Mouse (Mus musculus) forebrain, embryonic 13.5 days (tissue): ENCODE measurements at regions not wholly inside any gene's neighbourhood (a gene's known extent, or its start where the extent isn't known, plus 50 kb on each side); places are given as distances from the start of the nearest gene placed in this dataset.

Experiments
- ATAC-seq: fragments of 200-750 bp; cut with Nextera tagmentation; 2 replicates; pipeline ENCODE4 v1.8.0; 2017
- H3K27ac ChIP-seq: fragments of 300-500 bp; sonication (generic); 2 replicates; pipeline ENCODE4 v1.5.1; 2015; ENCODE audit warnings: inconsistent platforms, mild to moderate bottlenecking, moderate library complexity
- H3K27me3 ChIP-seq: fragments of 300-500 bp; sonication (generic); 2 replicates; pipeline ENCODE4 v1.6.1; 2015; ENCODE audit warnings: mild to moderate bottlenecking, inconsistent platforms
- H3K36me3 ChIP-seq: fragments of 300-500 bp; sonication (generic); 2 replicates; pipeline ENCODE4 v1.6.1; 2015; ENCODE audit warnings: mild to moderate bottlenecking, inconsistent platforms; ENCODE audit not compliant: poor library complexity, severe bottlenecking
- H3K4me1 ChIP-seq: fragments of 300-500 bp; sonication (generic); 2 replicates; pipeline ENCODE4 v1.6.1; 2015; ENCODE audit warnings: inconsistent platforms
- H3K4me2 ChIP-seq: fragments of 300-500 bp; sonication (generic); 2 replicates; pipeline ENCODE4 v1.6.1; 2015; ENCODE audit warnings: inconsistent platforms, mild to moderate bottlenecking, moderate library complexity
- H3K4me3 ChIP-seq: fragments of 300-500 bp; sonication (generic); 2 replicates; pipeline ENCODE4 v1.5.1; 2015; ENCODE audit warnings: mild to moderate bottlenecking, inconsistent platforms
- H3K9ac ChIP-seq: fragments of 300-500 bp; sonication (generic); 2 replicates; pipeline ENCODE4 v1.6.1; 2015; ENCODE audit warnings: mild to moderate bottlenecking, inconsistent platforms
- H3K9me3 ChIP-seq: fragments of 300-500 bp; sonication (generic); replicated peaks from 2 replicates; pipeline ENCODE4 v1.6.1; 2016; ENCODE audit warnings: inconsistent platforms
- WGBS: fragments of 180-500 bp; shearing (Covaris S2); methylation state at CpG from one replicate; pipeline ENCODE4 v1.1.7; 2015; 5-methylcytosine and 5-hydroxymethylcytosine counted together

DNA sequence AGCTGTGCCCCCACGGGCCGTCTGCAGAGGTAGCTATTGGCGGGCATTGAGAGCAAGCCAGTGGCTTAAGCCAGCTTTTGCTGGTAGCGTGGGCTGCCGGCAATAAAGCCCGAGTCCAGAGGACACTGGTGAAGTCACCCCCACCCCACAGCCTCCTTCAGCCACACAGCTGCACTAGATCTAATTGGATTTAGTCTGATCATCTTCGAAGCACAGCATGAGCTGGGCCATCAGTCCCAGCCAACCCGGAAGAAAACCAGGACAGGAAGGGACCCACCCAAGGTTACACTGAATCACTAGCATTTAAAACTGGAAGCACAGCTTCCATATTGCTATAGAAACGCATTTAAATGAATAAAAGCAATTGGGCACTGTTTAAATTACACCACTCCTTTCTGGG is 96.4 kb downstream of the Tmx1 start:
- Histone ChIP-seq H3K9ac (no peak overlapping the region), H3K36me3 (no peaks in the 10 kb centered on the region), H3K9me3 (no peaks in the 10 kb centered on the region), H3K4me1 (0 out of 2 replicates have a peak, but pooled peaks cover 4% of the 10 kb centered on the region), H3K27ac (no peak overlapping the region), H3K4me2 (no peak overlapping the region), H3K4me3 (no peak overlapping the region), H3K27me3 (peaks cover 4% of the 10 kb centered on the region; the same call in 1 of the 2 replicates)
- 71% methylated on average over 9 of the region's 9 CpGs for WGBS
- no peak for ATAC-seq

DNA sequence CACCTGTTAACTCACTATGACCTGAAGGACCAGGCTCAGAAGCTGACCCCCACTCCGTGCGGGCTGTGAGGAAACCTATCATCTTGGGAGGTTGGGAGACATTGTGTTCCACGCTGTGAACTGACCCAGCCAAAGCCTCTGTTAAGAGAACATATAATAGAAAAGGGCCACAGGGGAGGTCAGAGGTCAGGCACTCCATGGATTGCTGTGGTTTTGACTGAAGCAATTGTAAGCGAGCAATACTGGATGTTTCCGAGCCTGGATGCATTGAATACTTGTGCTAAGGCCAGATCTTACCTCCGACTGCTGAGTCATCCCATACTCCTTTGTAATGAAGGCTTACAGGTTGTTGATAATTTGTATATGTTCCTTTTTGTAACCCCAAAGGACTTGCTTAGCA is 101.0 kb downstream of the Tmx1 start:
- Histone ChIP-seq H3K4me3 (no peak overlapping the region), H3K4me2 (no peak overlapping the region), H3K4me1 (peaks cover 2% of the 10 kb centered on the region; the same call in 1 of the 2 replicates), H3K27ac (no peak overlapping the region), H3K9ac (no peak overlapping the region), H3K36me3 (no peaks in the 10 kb centered on the region), H3K9me3 (no peaks in the 10 kb centered on the region), H3K27me3 (peaks cover 4% of the 10 kb centered on the region; the same call in 1 of the 2 replicates)
- WGBS = 19% methylated on average over 6 of the region's 6 CpGs
- no peak for ATAC-seq

DNA sequence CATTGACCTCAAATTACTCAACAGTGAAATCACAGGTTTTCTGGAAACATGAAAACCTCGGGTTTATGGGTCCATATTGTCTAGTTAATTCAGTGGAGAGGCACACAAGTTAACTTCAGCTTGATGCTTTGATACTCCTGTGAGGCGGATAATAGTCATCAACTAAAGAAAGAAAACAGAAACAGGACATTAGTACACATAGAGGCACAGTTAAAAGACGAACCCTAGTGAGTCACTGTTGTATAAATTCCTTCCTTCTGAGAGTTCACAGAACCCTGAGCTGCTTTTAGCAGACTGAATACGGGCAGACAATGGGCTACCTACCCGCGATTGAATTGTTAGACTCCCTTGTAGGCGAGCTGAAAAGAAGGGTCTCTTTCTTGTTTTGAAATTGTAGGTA is 101.7 kb downstream of the Tmx1 start:
- Histone ChIP-seq H3K4me3 (no peak overlapping the region), H3K9ac (no peak overlapping the region), H3K4me1 (peaks cover 2% of the 10 kb centered on the region; the same call in 1 of the 2 replicates), H3K4me2 (no peak overlapping the region), H3K27me3 (peaks cover 4% of the 10 kb centered on the region; the same call in 1 of the 2 replicates), H3K9me3 (no peaks in the 10 kb centered on the region), H3K27ac (no peak overlapping the region), H3K36me3 (no peaks in the 10 kb centered on the region)
- no peak for ATAC-seq
- WGBS = 10% methylated on average over 7 of the region's 7 CpGs

DNA sequence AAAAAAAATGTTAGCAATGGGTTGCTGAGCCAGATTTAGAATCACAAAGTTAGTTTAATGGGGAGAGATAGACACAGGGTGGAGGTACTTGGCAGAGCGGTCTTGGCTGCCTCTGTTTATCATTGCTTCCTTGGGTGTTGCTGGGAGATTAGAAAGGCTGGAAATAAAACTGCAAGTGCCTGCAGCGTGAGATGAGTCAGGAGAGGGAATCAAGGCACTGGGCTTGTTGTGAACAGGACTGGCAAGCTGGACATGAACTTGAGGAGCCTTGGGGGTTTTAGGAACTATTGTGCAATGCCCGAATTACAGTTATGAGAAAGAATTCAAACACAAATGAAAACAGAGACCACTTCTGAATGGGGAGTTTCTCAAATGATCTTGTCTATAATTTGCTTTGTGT is 102.8 kb downstream of the Tmx1 start:
- 68% methylated on average over 3 of the region's 3 CpGs for WGBS

DNA sequence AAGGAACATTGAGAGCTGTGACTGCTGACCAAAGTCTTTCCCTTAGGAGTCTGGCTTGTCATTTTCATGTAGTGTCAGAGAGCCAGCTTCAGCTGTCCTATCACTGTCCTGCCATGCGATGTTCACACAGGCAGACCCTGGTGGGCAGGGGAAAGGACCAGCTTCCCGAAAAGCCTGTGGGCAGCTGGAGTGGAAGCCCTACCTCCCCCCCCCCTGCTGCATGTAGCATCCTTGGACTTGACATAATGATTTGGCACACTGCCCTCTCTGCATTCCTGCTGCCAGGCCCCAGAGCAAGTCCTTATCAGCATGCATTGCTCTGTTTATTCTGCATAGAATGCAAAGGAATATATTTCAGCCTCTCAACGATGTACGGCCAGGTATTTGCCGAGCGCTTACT is 103.9 kb downstream of the Tmx1 start:
- no peaks in the 10 kb centered on the region for H3K9me3 ChIP-seq
- no peak overlapping the region for H3K27ac ChIP-seq
- H3K4me2 ChIP-seq = no peak overlapping the region
- H3K27me3 ChIP-seq = peaks cover 4% of the 10 kb centered on the region; the same call in 1 of the 2 replicates
- ATAC-seq = no peak
- 88% methylated on average over 6 of the region's 6 CpGs for WGBS
- no peak overlapping the region for H3K9ac ChIP-seq
- no peak overlapping the region for H3K4me3 ChIP-seq
- H3K4me1 ChIP-seq = peaks cover 2% of the 10 kb centered on the region; the same call in 1 of the 2 replicates
- H3K36me3 ChIP-seq = no peaks in the 10 kb centered on the region

More for the DNA sequence above, 102.8 kb downstream of the Tmx1 start:
- Histone ChIP-seq H3K9me3 (no peaks in the 10 kb centered on the region), H3K4me1 (peaks cover 2% of the 10 kb centered on the region; the same call in 1 of the 2 replicates), H3K36me3 (no peaks in the 10 kb centered on the region), H3K4me3 (no peak overlapping the region), H3K4me2 (no peak overlapping the region), H3K27me3 (peaks cover 4% of the 10 kb centered on the region; the same call in 1 of the 2 replicates), H3K9ac (no peak overlapping the region), H3K27ac (no peak overlapping the region)
- no peak for ATAC-seq

DNA sequence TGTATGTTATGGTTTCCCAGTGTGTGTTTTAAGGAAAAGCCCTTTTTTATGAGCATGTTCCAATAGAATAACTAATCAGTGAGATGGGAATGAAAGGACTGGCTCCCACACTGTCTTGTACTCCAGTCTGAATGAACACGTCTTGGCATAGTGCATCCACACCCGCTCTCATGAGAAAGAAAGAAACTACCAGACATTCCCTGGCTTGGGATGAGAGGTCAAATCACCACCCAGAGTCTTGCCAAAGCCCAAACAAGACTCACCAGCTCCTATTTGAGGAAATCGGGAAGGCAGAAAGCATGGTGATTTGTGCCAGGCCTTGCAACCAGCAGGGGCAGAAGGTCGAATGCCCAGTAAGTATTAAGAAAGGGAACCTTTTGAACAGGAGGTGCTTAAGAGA is 110.6 kb downstream of the Tmx1 start:
- WGBS = 84% methylated on average over 4 of the region's 4 CpGs

DNA sequence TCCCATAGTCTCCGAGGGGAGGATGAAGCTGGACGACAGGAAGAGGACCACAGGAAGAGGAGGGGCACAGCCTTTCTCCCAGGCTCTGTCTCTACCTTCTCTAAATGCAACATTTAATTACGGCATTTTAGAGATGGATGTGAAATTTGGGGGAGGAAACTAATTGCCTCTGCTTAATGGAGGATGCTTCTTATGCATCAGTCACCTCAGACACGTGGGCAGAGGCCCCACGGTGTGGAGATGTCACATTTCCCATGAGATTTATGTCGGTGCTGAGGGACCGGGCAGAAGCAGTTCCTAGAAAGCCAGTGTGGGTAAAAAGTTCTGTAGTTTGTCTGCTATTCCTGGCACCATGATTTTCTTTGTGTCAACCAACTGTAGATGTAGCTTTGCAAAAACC is 122.8 kb downstream of the Tmx1 start:
- Histone ChIP-seq H3K4me1 (no peaks in the 10 kb centered on the region), H3K36me3 (no peaks in the 10 kb centered on the region), H3K4me2 (no peak overlapping the region), H3K9ac (no peak overlapping the region), H3K4me3 (no peak overlapping the region), H3K9me3 (no peaks in the 10 kb centered on the region), H3K27ac (no peak overlapping the region), H3K27me3 (no peaks in the 10 kb centered on the region)
- ATAC-seq = no peak
- WGBS = 80% methylated on average over 7 of the region's 7 CpGs

More for the DNA sequence above, 110.6 kb downstream of the Tmx1 start:
- Histone ChIP-seq H3K36me3 (no peaks in the 10 kb centered on the region), H3K27me3 (no peaks in the 10 kb centered on the region), H3K4me3 (no peak overlapping the region), H3K9ac (no peak overlapping the region), H3K4me1 (no peaks in the 10 kb centered on the region), H3K27ac (no peak overlapping the region), H3K4me2 (no peak overlapping the region), H3K9me3 (no peaks in the 10 kb centered on the region)
- ATAC-seq = no peak

DNA sequence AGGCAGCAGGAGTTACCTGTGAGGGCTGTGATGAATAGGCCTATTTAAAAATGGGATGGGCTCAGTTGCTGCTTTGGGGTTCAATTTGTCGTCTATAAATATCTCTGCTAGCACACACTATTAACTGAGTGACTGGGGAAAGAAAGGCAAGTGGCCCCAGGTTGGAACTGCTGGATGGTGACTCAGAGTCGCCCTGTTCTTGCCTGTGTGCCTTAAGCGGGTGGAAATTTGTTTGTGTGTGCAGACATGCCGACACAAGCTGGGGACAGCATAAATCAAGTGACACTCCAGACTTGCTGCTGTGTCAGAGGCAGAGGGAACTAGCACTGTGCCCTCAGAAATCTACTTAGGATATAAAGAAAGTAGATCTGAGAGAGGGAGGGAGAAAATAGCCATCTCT is 124.9 kb downstream of the Tmx1 start:
- WGBS = 82% methylated on average over 4 of the region's 4 CpGs
- no peak overlapping the region for H3K4me2 ChIP-seq
- no peak for ATAC-seq
- no peak overlapping the region for H3K27ac ChIP-seq
- no peaks in the 10 kb centered on the region for H3K36me3 ChIP-seq
- no peak overlapping the region for H3K9ac ChIP-seq
- no peak overlapping the region for H3K4me3 ChIP-seq
- H3K9me3 ChIP-seq = peaks cover 4% of the 10 kb centered on the region; the same call in 1 of the 2 replicates
- no peaks in the 10 kb centered on the region for H3K4me1 ChIP-seq
- no peaks in the 10 kb centered on the region for H3K27me3 ChIP-seq

DNA sequence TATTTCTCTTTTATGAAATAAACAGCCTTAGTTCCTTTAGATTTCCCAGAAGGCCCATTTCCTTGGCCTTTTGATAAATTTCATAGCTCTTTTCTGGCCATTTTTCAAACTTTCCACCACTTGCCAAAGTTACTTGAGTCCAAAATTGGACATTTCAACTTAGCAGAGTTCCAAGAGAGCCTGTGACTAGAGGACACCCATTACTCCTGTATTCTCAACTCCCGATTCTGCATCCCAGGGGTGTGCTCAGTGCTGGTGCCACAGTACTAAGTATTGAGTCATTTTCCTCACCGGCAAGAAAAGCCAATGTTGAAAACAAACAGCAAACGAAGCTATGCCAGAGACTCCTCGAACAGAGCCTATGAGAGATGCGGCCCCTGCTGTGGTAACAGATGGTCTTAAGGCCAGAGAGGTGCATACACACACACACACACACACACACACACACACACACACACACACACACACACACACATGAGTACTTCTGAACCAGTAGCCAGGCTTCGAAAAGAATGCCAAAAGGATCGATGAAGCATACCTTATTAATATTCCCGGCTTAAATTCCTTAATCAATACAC is 126.5 kb downstream of the Tmx1 start:
- H3K9me3 ChIP-seq = peaks cover 4% of the 10 kb centered on the region; the same call in 1 of the 2 replicates
- WGBS = 57% methylated on average over 8 of the region's 8 CpGs

DNA sequence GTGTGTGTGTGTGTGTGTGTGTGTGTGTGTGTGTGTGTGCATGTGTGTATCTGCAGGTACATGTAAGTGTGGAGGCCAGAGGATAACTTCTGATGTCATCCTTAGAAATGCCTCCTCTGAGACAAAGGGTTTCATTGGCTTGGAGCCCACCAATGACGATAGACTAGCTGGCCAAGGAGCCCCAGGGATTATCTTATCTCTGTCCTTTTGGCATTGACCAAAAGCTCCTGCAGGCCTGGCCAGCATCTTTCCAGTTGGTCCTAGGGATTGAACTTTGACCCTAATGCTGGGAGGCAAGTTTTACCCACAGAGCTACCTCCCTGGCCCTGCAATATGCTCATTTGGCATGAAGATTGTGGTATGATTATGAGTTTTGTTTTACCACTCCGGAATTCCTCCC is 133.3 kb downstream of the Tmx1 start:
- Histone ChIP-seq H3K9me3 (peaks cover 4% of the 10 kb centered on the region; the same call in 1 of the 2 replicates), H3K4me1 (no peaks in the 10 kb centered on the region), H3K27ac (no peak overlapping the region), H3K4me2 (no peak overlapping the region), H3K36me3 (no peaks in the 10 kb centered on the region), H3K9ac (no peak overlapping the region), H3K4me3 (no peak overlapping the region), H3K27me3 (no peaks in the 10 kb centered on the region)
- WGBS = 88% methylated on average over 2 of the region's 2 CpGs
- ATAC-seq = no peak

More for the DNA sequence above, 126.5 kb downstream of the Tmx1 start:
- Histone ChIP-seq H3K4me3 (no peak overlapping the region), H3K27me3 (no peaks in the 10 kb centered on the region), H3K4me2 (no peak overlapping the region), H3K4me1 (no peaks in the 10 kb centered on the region), H3K9ac (no peak overlapping the region), H3K36me3 (no peaks in the 10 kb centered on the region), H3K27ac (no peak overlapping the region)
- no peak for ATAC-seq

DNA sequence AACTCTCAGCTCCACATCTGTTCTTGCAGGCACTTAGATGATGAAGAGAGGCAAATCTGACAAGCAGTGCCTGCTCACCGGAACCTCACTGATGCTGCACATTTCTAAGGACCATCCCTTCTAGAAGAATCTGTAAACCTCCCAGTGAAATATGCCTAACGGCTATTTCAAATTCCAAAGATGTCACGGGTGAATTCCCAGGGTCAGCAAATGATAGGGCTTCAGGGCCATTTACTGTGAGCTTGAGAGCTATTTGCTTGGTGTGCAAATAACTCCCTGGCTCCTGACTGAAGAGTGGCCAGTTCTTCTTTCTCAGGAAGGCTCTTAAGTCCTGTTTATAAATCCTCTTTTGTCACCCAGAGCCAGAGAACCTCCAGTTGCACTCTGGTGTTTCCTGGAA is 135.3 kb downstream of the Tmx1 start:
- Histone ChIP-seq H3K9me3 (no peaks in the 10 kb centered on the region), H3K27ac (no peak overlapping the region), H3K4me1 (no peaks in the 10 kb centered on the region), H3K4me2 (no peak overlapping the region), H3K4me3 (no peak overlapping the region), H3K9ac (no peak overlapping the region), H3K36me3 (no peaks in the 10 kb centered on the region), H3K27me3 (no peaks in the 10 kb centered on the region)
- ATAC-seq = no peak
- 79% methylated on average over 3 of the region's 3 CpGs for WGBS

DNA sequence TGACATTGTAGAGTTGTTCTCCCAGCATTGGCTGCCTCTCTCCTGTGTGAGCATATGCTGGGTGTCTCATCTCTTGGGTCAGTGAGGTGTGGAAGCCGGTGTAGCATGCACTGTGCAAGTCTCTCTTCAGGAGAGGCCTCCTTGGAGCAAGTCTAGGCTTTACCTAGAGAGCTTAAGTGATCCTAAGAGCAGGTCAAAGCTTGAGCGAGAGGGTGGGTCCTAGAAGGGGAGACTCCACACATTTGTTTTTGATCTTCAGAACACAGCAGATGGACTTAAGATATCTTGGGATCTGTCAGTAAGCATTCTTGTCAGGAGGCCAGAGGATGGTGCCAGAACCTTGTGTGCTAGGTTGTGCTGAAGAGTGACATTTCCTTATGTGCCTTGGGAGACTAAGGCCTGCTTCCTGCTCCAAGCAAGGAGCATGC is 136.4 kb downstream of the Tmx1 start:
- Histone ChIP-seq H3K36me3 (no peaks in the 10 kb centered on the region), H3K4me1 (no peaks in the 10 kb centered on the region), H3K27ac (no peak overlapping the region), H3K4me2 (no peak overlapping the region), H3K9me3 (no peaks in the 10 kb centered on the region), H3K4me3 (no peak overlapping the region), H3K9ac (no peak overlapping the region), H3K27me3 (no peaks in the 10 kb centered on the region)
- 92% methylated on average over 2 of the region's 2 CpGs for WGBS
- no peak for ATAC-seq

DNA sequence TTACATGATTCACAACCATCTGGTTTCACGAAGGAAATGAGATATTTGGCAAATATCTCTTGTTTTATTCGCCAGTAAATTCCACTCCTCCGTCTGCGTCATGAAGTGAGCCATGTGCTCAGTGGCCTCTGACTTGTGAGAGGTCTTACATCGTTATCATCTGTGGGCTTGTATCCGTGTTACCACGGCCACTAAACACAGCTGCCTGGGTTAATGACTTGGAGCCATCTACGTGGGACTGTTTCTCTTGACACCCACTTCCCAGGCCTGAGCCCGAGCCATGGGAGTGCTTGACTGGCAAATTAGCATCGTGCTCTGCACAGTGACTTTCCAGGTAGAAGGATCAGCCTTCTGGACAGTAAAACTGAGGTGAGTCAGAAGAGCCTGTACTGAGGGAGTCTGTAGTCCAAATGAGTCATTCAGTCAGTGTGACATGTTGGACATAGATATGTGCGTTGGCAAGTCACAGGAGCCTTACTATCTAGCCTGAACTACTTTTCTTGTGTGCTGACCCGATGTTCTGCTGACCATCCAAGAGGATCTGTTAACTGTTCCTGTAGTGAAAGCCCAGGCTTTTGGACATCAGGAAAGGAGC is 137.7 kb downstream of the Tmx1 start:
- H3K27me3 ChIP-seq = no peaks in the 10 kb centered on the region
- H3K9ac ChIP-seq = no peak overlapping the region
- no peaks in the 10 kb centered on the region for H3K4me1 ChIP-seq
- H3K4me3 ChIP-seq = no peak overlapping the region
- 83% methylated on average over 12 of the region's 12 CpGs for WGBS
- no peaks in the 10 kb centered on the region for H3K9me3 ChIP-seq
- no peak overlapping the region for H3K4me2 ChIP-seq
- H3K27ac ChIP-seq = no peak overlapping the region
- ATAC-seq = no peak
- H3K36me3 ChIP-seq = no peaks in the 10 kb centered on the region
